Mouse (Mus musculus) B cell, adult (primary cell): ENCODE results near the gene Zscan10. TPM values are rescaled to one million over a fixed set of nuclear protein-coding genes. Genes with fewer than 3 reads are reported as not detected.

Experiments used
- total RNA-seq: library from RNA; stranded (reverse); gene quantifications from 4 replicates; pipeline ENCODE4 v1.2.4, GENCODE M21; 2023; ENCODE audit not compliant: inconsistent age

The Zscan10 gene
- not detected in 4 replicates for total RNA-seq

DNA sequence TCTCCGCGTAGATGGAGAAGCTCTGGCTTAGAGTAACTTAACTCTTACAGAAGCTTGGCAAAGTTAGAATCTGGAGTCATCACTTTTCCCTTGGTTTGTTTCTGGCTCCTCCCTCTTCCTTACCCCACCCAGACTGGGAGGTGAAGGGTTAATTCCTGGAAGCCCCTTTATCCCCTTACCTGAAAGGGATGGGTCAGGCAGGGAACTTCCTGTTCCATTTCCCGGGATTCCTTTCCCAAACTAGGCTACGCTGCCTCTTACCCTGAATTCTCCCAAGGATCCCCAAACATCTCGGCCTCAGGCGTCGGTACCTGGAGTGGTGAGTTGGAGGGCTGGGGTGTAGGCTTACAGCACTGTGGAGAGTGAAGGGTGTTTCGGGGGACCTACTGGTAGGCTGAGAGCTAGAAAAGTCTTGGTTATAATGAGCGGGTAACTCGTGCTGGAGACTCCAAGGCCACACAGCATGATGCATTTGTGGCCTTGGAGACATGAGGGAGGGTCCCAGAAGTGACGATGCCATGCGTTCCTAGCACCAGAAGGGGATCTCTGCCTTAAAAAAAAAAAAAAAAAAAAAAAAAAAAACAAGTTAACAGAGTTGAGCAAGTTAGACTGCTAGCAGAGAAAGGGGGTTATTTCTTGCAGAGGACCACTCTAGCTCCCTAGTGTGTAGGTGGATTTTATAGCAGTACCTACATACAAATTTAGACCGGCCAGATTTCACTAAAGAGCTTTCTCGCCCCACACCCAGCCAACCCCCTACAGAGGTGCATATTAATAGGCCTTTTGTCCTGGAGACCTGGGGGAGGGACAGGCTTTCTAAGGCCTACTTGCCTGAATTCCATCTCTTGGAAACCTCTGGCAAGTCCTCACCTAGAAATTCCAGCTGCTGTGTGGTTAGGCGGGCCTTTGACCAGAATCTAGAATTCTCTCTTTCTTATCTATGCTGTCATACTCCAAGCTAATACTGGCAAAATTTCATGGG, at the start of gene Zscan10:
TSS of gene Zscan10 (plus strand) at position 216 of the 982 bp plus-strand sequence.

DNA sequence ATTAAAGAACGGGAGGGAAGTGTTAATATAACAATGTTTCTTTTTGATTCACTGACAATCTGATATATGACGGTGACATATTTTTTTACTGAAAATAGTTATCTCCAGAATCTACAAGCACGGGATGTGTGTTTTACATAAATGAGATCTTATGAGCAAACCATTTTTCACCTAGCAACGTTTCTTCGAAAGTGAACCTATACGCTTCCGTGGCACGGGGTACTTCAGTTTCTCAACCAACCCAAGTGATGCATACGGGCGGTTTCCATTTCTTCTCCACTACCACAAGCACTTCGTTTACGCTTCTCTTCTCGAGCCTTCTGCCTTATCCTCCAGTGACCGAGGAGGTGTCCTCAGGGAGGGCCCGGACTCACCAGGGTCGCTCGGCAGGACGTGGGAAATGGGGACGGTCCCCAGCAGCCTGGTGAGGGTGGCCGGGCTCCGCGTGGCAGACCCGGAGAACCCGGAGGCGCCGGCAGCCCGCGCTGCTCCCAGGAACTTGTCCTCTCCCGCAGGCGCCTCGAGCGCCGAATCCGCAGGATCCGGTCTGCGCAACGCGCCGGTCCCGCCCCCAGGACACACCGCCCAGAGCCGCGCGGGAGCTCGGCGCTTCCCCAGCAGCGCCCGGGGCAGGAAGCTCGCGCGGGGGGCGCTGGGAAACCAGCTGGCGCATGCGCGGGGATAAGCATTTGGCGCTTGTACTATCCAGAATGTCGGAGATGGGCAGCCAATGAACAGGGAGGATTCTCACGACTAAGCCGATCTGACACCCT, 36.9 kb upstream of the Zscan10 start, which contains the start of gene Zfp213:
TSS of gene Zfp213 (minus strand) at position 644 of the 773 bp plus-strand sequence.

DNA sequence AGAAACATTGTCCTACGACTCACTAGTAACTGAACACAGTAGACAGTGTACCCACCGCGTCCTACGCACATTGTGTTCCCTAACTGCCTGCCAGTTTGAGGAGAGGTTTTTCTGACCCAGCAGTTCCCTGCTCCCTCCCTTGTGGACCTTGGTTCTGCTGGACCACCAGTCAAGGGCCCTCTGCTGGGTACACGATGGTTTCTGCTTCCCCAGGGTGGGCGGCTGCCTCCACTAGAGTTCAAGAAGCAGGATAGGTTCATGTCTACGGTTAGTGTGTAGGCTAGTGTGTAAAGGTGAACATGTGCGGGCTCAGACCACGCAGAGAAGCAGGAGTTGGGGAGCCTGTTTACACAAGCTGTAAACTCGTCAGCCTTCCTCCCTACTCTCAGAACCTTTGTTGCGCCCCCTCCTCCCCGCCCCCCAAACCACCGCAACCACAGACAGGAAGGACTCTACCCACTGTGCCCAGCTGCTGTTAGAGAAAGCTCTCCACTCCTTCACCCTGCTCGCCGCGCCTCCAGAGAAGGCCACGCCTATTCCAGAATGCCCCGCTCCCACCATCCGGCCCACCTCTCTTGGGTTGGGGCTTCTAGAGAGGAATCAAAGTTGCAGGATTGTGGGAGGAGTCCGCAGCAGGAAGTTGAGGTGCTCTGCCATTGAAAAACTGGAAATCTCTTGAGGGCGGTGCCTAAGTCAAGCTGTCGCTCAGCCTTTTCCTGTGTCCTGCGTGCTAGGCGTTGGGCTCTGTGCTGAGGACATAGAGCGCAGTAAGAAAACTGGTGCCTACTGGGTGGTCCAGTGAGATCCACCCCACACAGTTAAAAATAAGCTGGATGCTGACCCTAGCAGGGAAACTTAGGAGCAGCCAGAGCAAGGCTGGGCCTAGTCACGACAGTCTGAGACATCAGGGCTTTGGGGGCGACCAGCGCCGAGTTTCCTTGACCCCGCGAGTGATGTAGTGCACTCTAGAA, 1.8 kb upstream of the Zscan10 start, which contains the start of gene Zfp13:
TSS of gene Zfp13 (minus strand) at position 906 of the 971 bp plus-strand sequence.

GRCm38 (mm10) chr17:23644613-23645495, 44.2 kb downstream of the Zscan10 start, which contains the start of gene Mmp25:
Gene Mmp25, minus strand, starts transcription at chr17:23645277.

DNA sequence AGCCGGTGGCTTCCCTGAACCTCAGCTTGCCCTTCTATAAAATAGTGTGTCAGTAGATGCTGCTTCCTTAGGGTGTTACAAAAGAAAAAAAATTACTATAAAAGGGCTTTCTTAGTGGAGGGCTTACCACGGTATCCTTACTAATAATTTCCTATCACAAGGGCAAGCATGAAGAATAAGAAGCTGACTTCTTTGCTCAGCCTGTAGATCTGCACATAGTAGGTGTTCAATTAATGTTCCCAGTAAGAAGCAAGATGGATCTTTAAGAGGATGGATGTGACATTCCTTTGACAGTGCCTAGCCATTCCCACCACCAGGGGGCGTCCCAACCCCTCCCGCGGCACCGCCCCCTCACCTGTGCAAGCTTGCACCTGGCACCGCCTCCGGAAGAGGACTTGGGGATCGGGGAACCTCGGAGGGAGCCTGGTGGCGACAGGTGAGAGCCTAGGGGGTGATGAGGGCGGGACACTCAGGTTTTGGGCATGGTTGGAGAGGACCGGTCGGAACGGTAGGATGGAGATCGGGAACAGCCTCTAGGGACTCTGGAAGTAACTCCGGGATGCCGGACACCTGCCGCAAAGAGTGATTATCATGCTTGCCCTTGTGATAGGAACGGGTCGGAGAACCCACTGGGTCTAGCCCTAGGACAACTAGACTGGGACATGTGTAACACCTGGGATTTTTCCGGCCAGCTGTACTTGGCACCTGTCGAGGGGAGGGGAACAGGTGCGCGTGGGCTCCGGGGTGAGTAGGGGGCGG, 59.6 kb downstream of the Zscan10 start, which contains the start of gene Bicdl2:
TSS of gene Bicdl2 (plus strand) at position 390 of the 759 bp plus-strand sequence.

Other genes with a start within 250 kb of the Zscan10 start
- gene Vmn2r116, start 216.3 kb upstream of the Zscan10 start, total RNA-seq = not detected in 4 replicates
- gene Vmn2r117, start 121.2 kb upstream of the Zscan10 start, total RNA-seq = not detected in 4 replicates
- gene Zfp213, start 36.6 kb upstream of the Zscan10 start, total RNA-seq = 7.7 to 10.6 TPM (median 9.1 TPM) in 4 replicates
- gene Zfp13, start 1.4 kb upstream of the Zscan10 start, total RNA-seq = 0.24 TPM in 1 of 4 replicates, not detected in the others
- gene Mmp25, start 44.4 kb downstream of the Zscan10 start, total RNA-seq = not detected in 4 replicates
- gene Bicdl2, start 59.6 kb downstream of the Zscan10 start, total RNA-seq = not detected in 4 replicates
- gene Hcfc1r1, start 72.7 kb downstream of the Zscan10 start, total RNA-seq = 36.1 to 48.9 TPM (median 40.8 TPM) in 4 replicates
- gene Thoc6, start 73.0 kb downstream of the Zscan10 start, total RNA-seq = 23.9 to 33.5 TPM (median 27.0 TPM) in 4 replicates
- gene Tnfrsf12a, start 76.6 kb downstream of the Zscan10 start, total RNA-seq = 8.7 to 13.8 TPM (median 11.7 TPM) in 4 replicates
- not detected in 4 replicates for gene Cldn6, start 78.4 kb downstream of the Zscan10 start, total RNA-seq
- gene Cldn9, start 83.2 kb downstream of the Zscan10 start, total RNA-seq = not detected in 4 replicates
- gene 1520401A03Rik, start 121.9 kb downstream of the Zscan10 start, total RNA-seq = not detected in 4 replicates
- 32.8 to 35.4 TPM (median 33.4 TPM) in 4 replicates for gene Pkmyt1, start 125.5 kb downstream of the Zscan10 start, total RNA-seq
- gene Paqr4, start 140.0 kb downstream of the Zscan10 start, total RNA-seq = 0.27 to 0.67 TPM (median 0.48 TPM) in 4 replicates
- gene Kremen2, start 145.0 kb downstream of the Zscan10 start, total RNA-seq = not detected in 4 replicates
- gene Flywch1, start 170.7 kb downstream of the Zscan10 start, total RNA-seq = 24.2 to 32.5 TPM (median 29.5 TPM) in 4 replicates
- 0.81 TPM in 1 of 4 replicates, not detected in the others for gene Flywch2, start 185.2 kb downstream of the Zscan10 start, total RNA-seq
- gene Srrm2, start 189.7 kb downstream of the Zscan10 start, total RNA-seq = 1,187 to 1,326 TPM (median 1,293 TPM) in 4 replicates
- 159 to 201 TPM (median 175 TPM) in 4 replicates for gene Elob, start 228.3 kb downstream of the Zscan10 start, total RNA-seq
- not detected in 4 replicates for gene Prss33, start 235.2 kb downstream of the Zscan10 start, total RNA-seq
- not detected in 4 replicates for gene Prss32, start 243.0 kb downstream of the Zscan10 start, total RNA-seq
- 0.69 TPM in 1 of 4 replicates, not detected in the others for gene Prss41, start 243.3 kb downstream of the Zscan10 start, total RNA-seq